Mouse (Mus musculus): ENCODE results near the gene Gpn2. TPM values are rescaled to one million over a fixed set of nuclear protein-coding genes. Genes with fewer than 3 reads are reported as not detected.
A peak's percentile ranks its signal among the peaks of the same experiment; 100 is the strongest.

Gene Gpn2
- polyA plus RNA-seq, 1 experiment from 2014 or later = 28.6 TPM

- ATAC-seq (ENCODE audit: low FRiP score) = no peak
- H3K9ac ChIP-seq (ENCODE audit: low read length) = no peak overlapping the region
- no peaks in the 10 kb centered on the region for H3K4me1 ChIP-seq (ENCODE audit: control insufficient read depth, insufficient read depth, low read length)
- no peaks in the 10 kb centered on the region for H3K9me3 ChIP-seq (ENCODE audit: control insufficient read depth, low read length)
- H3K4me3 ChIP-seq (ENCODE audit: low read depth, low read length) = no peak overlapping the region
- WGBS = 41% methylated on average over 10 of the region's 10 CpGs
- DNase-seq (ENCODE audit: low spot score, missing footprints) = peak; percentile 69
- no peak overlapping the region for H3K4me2 ChIP-seq
- no peaks in the 10 kb centered on the region for H3K27me3 ChIP-seq (ENCODE audit: control insufficient read depth, insufficient read depth, low read length)
- H3K27ac ChIP-seq (ENCODE audit: low read depth, low read length) = no peak overlapping the region
- no peaks in the 10 kb centered on the region for H3K36me3 ChIP-seq (ENCODE audit: control insufficient read depth, insufficient read depth, low read length)
Measured at GRCm38 (mm10) chr4:133557041-133557717, 27.0 kb upstream of the Gpn2 start.

- H3K4me1 ChIP-seq (ENCODE audit: control insufficient read depth, insufficient read depth, low read length) = no peaks in the 10 kb centered on the region
- no peak overlapping the region for H3K27ac ChIP-seq (ENCODE audit: low read depth, low read length)
- ATAC-seq (ENCODE audit: low FRiP score) (no peak), DNase-seq (ENCODE audit: low spot score, missing footprints) (peak; percentile 37)
- no peaks in the 10 kb centered on the region for H3K36me3 ChIP-seq (ENCODE audit: control insufficient read depth, insufficient read depth, low read length)
- no peak overlapping the region for H3K4me3 ChIP-seq (ENCODE audit: low read depth, low read length)
- H3K27me3 ChIP-seq (ENCODE audit: control insufficient read depth, insufficient read depth, low read length) = no peaks in the 10 kb centered on the region
- H3K4me2 ChIP-seq = no peak overlapping the region
- no peak overlapping the region for H3K9ac ChIP-seq (ENCODE audit: low read length)
- WGBS = 82% methylated on average over 4 of the region's 4 CpGs
- H3K9me3 ChIP-seq (ENCODE audit: control insufficient read depth, low read length) = no peaks in the 10 kb centered on the region
Measured at GRCm38 (mm10) chr4:133559846-133560245, 24.3 kb upstream of the Gpn2 start.

- Histone ChIP-seq H3K36me3 (ENCODE audit: control insufficient read depth, insufficient read depth, low read length) (no peaks in the 10 kb centered on the region), H3K27ac (ENCODE audit: low read depth, low read length) (no peak overlapping the region), H3K4me1 (ENCODE audit: control insufficient read depth, insufficient read depth, low read length) (no peaks in the 10 kb centered on the region), H3K4me2 (no peak overlapping the region), H3K9ac (ENCODE audit: low read length) (no peak overlapping the region), H3K27me3 (ENCODE audit: control insufficient read depth, insufficient read depth, low read length) (no peaks in the 10 kb centered on the region), H3K4me3 (ENCODE audit: low read depth, low read length) (no peak overlapping the region), H3K9me3 (ENCODE audit: control insufficient read depth, low read length) (no peaks in the 10 kb centered on the region)
- ATAC-seq (ENCODE audit: low FRiP score) (no peak), DNase-seq (ENCODE audit: low spot score, missing footprints) (peak; percentile 4)
- WGBS = 74% methylated on average over 4 of the region's 4 CpGs
Measured at GRCm38 (mm10) chr4:133561622-133562021, 22.5 kb upstream of the Gpn2 start.

- no peaks in the 10 kb centered on the region for H3K4me1 ChIP-seq (ENCODE audit: control insufficient read depth, insufficient read depth, low read length)
- H3K36me3 ChIP-seq (ENCODE audit: control insufficient read depth, insufficient read depth, low read length) = no peaks in the 10 kb centered on the region
- H3K4me2 ChIP-seq = no peak overlapping the region
- WGBS = 81% methylated on average over 11 of the region's 11 CpGs
- H3K27ac ChIP-seq (ENCODE audit: low read depth, low read length) = no peak overlapping the region
- H3K27me3 ChIP-seq (ENCODE audit: control insufficient read depth, insufficient read depth, low read length) = no peaks in the 10 kb centered on the region
- DNase-seq (ENCODE audit: low spot score, missing footprints) (peak; percentile 69), ATAC-seq (ENCODE audit: low FRiP score) (no peak)
- no peaks in the 10 kb centered on the region for H3K9me3 ChIP-seq (ENCODE audit: control insufficient read depth, low read length)
- no peak overlapping the region for H3K9ac ChIP-seq (ENCODE audit: low read length)
- H3K4me3 ChIP-seq (ENCODE audit: low read depth, low read length) = no peak overlapping the region
Measured at GRCm38 (mm10) chr4:133563123-133563571, 21.0 kb upstream of the Gpn2 start.

GRCm38 (mm10) chr4:133567251-133567650, 16.9 kb upstream of the Gpn2 start:
- Histone ChIP-seq H3K4me3 (ENCODE audit: low read depth, low read length) (no peak overlapping the region), H3K27me3 (ENCODE audit: control insufficient read depth, insufficient read depth, low read length) (no peaks in the 10 kb centered on the region), H3K9ac (ENCODE audit: low read length) (no peak overlapping the region), H3K36me3 (ENCODE audit: control insufficient read depth, insufficient read depth, low read length) (no peaks in the 10 kb centered on the region), H3K4me2 (no peak overlapping the region), H3K9me3 (ENCODE audit: control insufficient read depth, low read length) (no peaks in the 10 kb centered on the region), H3K4me1 (ENCODE audit: control insufficient read depth, insufficient read depth, low read length) (no peaks in the 10 kb centered on the region), H3K27ac (ENCODE audit: low read depth, low read length) (no peak overlapping the region)
- DNase-seq (ENCODE audit: low spot score, missing footprints) (no peak), ATAC-seq (ENCODE audit: low FRiP score) (no peak)
- 38% methylated on average over 8 of the region's 8 CpGs for WGBS

- no peak for ATAC-seq (ENCODE audit: low FRiP score)
- WGBS = 83% methylated on average over 10 of the region's 10 CpGs
- no peaks in the 10 kb centered on the region for H3K36me3 ChIP-seq (ENCODE audit: control insufficient read depth, insufficient read depth, low read length)
Measured at GRCm38 (mm10) chr4:133569291-133570065, 14.7 kb upstream of the Gpn2 start.

GRCm38 (mm10) chr4:133570066-133570466, 14.1 kb upstream of the Gpn2 start:
- Histone ChIP-seq H3K4me3 (ENCODE audit: low read depth, low read length) (no peak overlapping the region), H3K4me2 (no peak overlapping the region), H3K36me3 (ENCODE audit: control insufficient read depth, insufficient read depth, low read length) (no peaks in the 10 kb centered on the region), H3K4me1 (ENCODE audit: control insufficient read depth, insufficient read depth, low read length) (peaks cover under 1% of the 10 kb centered on the region), H3K27me3 (ENCODE audit: control insufficient read depth, insufficient read depth, low read length) (no peaks in the 10 kb centered on the region), H3K9me3 (ENCODE audit: control insufficient read depth, low read length) (no peaks in the 10 kb centered on the region), H3K9ac (ENCODE audit: low read length) (no peak overlapping the region), H3K27ac (ENCODE audit: low read depth, low read length) (no peak overlapping the region)
- ATAC-seq (ENCODE audit: low FRiP score) (no peak), DNase-seq (ENCODE audit: low spot score, missing footprints) (no peak)
- 62% methylated on average over 10 of the region's 10 CpGs for WGBS

More at GRCm38 (mm10) chr4:133569291-133570065, 14.7 kb upstream of the Gpn2 start:
- Histone ChIP-seq H3K27me3 (ENCODE audit: control insufficient read depth, insufficient read depth, low read length) (no peaks in the 10 kb centered on the region), H3K4me3 (ENCODE audit: low read depth, low read length) (no peak overlapping the region), H3K9ac (ENCODE audit: low read length) (no peak overlapping the region), H3K9me3 (ENCODE audit: control insufficient read depth, low read length) (no peaks in the 10 kb centered on the region), H3K4me2 (no peak overlapping the region), H3K4me1 (ENCODE audit: control insufficient read depth, insufficient read depth, low read length) (no peaks in the 10 kb centered on the region), H3K27ac (ENCODE audit: low read depth, low read length) (no peak overlapping the region)
- no peak for DNase-seq (ENCODE audit: low spot score, missing footprints)

- WGBS = 8% methylated on average over 44 of the region's 44 CpGs
- peaks cover 5% of the 10 kb centered on the region for H3K4me1 ChIP-seq (ENCODE audit: control insufficient read depth, insufficient read depth, low read length)
- no peaks in the 10 kb centered on the region for H3K9me3 ChIP-seq (ENCODE audit: control insufficient read depth, low read length)
- ATAC-seq (ENCODE audit: low FRiP score) (peak; percentile 93), DNase-seq (ENCODE audit: low spot score, missing footprints) (peak; percentile 98)
- peak within 1 kb of the TSS; percentile 78 for H3K4me2 ChIP-seq
- peak within 1 kb of the TSS; percentile 97 for H3K4me3 ChIP-seq (ENCODE audit: low read depth, low read length)
- H3K36me3 ChIP-seq (ENCODE audit: control insufficient read depth, insufficient read depth, low read length) = peaks cover 6% of the 10 kb centered on the region
- peak within 1 kb of the TSS; percentile 82 for H3K27ac ChIP-seq (ENCODE audit: low read depth, low read length)
- H3K27me3 ChIP-seq (ENCODE audit: control insufficient read depth, insufficient read depth, low read length) = no peaks in the 10 kb centered on the region
- peak within 1 kb of the TSS; percentile 93 for H3K9ac ChIP-seq (ENCODE audit: low read length)
Measured at GRCm38 (mm10) chr4:133574070-133574842, 9.9 kb upstream of the Gpn2 start, which contains the start of gene Gpatch3. Gene Gpatch3 (plus strand): TSS chr4:133574745.

All from midbrain, embryonic 11.5 days (tissue).